Mouse (Mus musculus): ENCODE measurements around the gene Fam217b.

Gene Fam217b

GRCm38 (mm10) chr2:178414261-178415149 lies at the start of gene Fam217b, which contains the start of gene Ppp1r3d:
Gene Fam217b, plus strand, starts transcription at chr2:178414524.
Gene Ppp1r3d, minus strand, starts transcription at chr2:178414472.
- DNase-seq (ENCODE audit: inconsistent ontology term), result peak; percentile 69

DNA sequence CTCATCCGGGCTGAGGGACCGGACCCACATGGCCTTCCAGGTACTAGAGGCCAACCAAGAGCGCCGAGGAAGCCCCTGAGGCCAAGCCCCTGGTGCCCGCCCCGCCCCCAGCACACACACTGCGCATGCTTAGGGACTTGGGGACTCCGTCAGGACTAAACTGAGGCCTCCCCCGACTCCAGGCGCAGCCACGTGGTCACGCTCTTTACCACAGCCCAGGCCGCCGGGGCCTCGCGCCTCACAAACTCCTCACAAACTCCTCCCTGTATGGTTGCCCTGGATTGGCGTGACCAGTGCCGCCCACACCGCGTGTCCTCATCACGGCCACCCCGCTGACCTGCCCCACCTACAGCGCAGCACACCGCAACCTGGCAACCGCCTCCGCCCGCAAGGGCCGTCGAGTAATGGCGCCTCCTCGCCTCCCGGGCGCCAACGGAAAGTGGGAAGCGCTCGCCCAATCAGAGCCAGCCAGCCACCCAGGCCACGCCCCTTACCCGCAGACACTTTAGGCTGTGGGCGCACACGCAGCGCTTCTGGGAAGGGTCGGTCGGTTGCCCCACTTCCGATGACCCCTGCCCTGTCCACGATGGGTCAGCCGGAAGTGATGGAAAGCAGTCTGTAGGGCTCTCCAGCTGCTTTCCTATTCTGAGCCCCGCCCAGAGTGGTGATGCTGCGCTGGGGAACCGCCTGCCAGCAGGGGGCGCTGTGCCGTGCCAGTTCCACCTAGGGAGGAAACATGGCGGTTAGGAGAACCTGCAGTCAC lies 7.1 kb upstream of the Fam217b start, which contains the start of gene Sycp2:
Gene Sycp2, minus strand, starts transcription at position 633 of the 763 bp plus-strand sequence.
- DNase-seq (ENCODE audit: inconsistent ontology term), result no peak

DNA sequence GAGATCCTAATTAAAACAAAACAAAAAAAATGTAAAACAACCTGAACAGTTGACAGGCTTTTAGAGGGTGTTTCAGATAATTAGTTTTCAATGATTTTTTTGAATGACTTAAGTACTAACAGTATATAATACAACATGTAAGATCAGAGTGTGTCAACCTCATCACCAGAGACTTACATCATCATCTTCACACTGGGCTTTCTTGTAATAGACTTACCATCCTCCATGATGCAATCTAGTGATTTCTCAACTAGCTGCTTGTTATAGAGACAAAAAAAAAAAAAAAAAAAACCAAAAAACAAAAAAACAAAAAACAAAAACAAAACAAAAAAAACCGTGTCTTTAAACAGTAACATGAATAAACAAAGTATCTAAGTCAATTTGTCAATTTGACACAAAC lies 5.3 kb upstream of the Fam217b start:
- no peak for DNase-seq (ENCODE audit: inconsistent ontology term)

DNA sequence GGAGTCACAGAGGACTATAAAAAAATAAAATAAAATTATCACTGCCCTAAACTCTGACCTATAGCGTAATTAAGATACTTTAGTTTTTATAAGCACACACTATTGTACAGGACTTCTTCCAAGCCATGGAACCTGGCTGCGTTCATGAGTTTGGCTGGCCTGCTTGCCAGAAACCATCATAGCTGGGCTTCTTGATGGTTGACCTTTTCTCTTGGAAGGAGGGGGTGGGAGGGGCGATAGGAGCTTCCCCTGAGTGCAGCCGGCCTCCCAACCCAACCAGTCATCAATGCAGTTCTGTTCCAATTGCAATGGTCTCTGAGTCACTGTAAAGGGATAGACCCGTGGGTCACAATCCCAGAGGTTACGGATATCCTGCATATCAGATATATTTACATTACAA lies 4.0 kb upstream of the Fam217b start:
- no peak for DNase-seq (ENCODE audit: inconsistent ontology term)

GRCm38 (mm10) chr2:178412598-178412997 lies 1.7 kb upstream of the Fam217b start:
- DNase-seq (ENCODE audit: inconsistent ontology term), result peak; percentile 54

- peak; percentile 9 for DNase-seq (ENCODE audit: inconsistent ontology term)
Observed at GRCm38 (mm10) chr2:178413081-178413480, 1.2 kb upstream of the Fam217b start.

- DNase-seq (ENCODE audit: inconsistent ontology term), result peak; percentile 16
Observed at GRCm38 (mm10) chr2:178413481-178414260, 653 bp upstream of the Fam217b start.

DNA sequence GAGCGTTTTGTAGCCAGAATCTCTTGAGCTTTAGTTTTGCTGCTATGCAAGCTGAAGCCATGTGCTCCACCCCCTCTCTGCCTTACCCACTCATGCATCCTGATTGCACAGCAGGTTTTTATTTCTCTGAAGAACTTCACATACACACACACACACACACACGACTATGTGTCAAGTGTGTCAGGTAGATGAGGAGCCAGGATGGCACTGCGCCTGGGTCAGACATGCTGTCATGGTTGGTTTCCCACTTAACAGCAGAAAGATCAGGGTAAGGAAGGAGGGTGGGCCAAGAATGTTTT lies 775 bp downstream of the Fam217b start:
- peak; percentile 12 for DNase-seq (ENCODE audit: inconsistent ontology term)

DNA sequence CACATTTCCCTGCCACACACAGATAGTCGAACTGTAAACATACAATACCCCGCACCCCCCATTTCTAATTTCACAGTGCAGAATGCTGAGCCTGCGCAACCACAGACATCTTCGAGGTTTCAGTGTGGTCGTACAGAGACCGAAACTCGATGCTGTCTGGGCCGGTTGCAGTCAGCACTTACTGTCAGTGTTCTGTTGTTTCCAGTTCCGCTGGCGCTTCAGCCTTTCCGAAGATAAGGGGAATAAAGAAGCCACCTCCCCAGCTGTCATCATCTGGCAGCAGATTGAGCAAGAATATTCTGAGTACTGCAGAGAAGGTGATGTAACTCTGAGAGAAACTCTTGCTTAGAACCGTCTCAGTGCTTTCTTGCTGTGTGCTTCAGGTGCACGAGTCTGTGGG lies 2.1 kb downstream of the Fam217b start:
- DNase-seq (ENCODE audit: inconsistent ontology term), result no peak

DNA sequence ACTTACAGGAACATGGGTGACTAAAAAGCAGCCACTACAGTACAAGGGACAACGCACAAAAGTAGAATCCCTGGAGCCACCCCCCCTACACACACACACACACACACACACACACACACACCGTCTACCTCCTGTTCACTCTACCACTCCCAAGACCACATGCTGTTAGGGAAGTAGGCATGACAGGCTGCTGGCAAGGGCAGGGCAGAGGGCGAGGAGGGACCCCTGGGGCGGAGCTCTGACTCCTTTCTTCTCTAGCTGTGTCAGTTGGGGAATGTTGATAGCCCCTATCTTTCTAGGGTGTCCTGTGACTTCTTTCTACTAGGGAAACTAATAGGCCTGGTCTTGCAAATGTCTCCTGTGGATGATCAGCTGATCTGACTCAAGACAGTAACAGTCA lies 2.6 kb downstream of the Fam217b start:
- no peak for DNase-seq (ENCODE audit: inconsistent ontology term)

DNA sequence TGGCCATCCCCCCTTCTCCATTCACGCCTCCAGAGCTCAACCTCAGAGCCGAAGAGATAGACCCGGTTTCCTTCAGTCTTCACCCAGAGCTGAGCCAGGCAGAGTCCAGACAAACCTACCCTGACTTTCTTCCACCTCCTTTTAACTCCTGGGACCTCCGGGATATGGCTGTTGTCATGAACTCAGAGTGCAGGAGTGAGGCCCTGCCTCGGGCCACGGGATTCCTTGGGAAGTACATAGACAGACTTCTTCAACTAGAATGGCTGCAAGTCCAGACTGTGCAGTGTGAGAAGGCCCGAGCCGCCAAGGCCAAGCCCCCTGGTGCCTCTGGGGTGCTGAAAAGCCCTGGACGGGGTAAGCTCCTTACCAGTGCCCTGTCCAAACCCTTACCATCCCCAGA lies 6.3 kb downstream of the Fam217b start:
- no peak for DNase-seq (ENCODE audit: inconsistent ontology term)

DNA sequence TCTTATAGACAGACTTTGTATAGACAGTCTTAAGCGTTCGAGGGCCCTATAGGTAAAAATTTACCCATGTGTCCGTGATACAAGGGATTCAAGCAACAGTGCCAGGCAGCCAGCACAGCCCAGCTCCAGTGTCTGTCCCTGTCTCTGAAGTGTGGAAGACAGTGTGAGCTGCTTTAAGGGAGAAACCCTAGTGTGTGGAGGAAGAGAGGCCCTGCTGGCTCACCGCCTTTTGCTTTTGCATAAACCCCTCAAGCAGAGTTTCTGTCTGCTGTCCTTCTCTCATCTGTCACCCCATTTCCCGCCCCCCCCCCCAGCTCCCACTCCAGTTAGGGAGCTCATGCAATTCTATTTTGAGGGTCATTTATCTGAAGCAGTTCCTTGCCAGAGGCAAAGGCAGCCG lies 7.3 kb downstream of the Fam217b start:
- DNase-seq (ENCODE audit: inconsistent ontology term), result no peak

- DNase-seq (ENCODE audit: inconsistent ontology term), result no peak
Observed at GRCm38 (mm10) chr2:178422186-178422585, 7.9 kb downstream of the Fam217b start.

- peak; percentile 26 for DNase-seq (ENCODE audit: inconsistent ontology term)
Observed at GRCm38 (mm10) chr2:178423223-178423622, 8.9 kb downstream of the Fam217b start.

GRCm38 (mm10) chr2:178426229-178426628 lies 11.9 kb downstream of the Fam217b start:
- DNase-seq (ENCODE audit: inconsistent ontology term), result peak; percentile 49

DNA sequence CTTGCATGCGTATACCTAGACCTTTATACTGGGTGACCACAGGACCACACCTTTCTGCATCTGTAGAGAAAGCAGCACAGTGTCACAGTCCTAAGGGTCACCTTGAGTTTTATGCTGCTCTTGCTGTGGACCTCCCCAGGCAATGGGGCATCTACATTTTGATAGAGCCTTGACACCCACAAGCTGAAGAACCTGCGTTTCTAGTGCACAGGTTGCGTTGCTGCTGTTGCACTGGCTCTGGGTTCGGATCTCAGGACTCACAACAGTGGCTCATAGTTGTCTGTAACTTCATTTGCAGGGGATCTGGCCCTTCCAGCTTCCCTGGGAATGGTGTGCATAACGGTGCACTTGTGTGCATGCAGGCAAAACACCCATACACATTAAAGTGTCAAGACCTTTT lies 12.9 kb downstream of the Fam217b start:
- no peak for DNase-seq (ENCODE audit: inconsistent ontology term)

DNA sequence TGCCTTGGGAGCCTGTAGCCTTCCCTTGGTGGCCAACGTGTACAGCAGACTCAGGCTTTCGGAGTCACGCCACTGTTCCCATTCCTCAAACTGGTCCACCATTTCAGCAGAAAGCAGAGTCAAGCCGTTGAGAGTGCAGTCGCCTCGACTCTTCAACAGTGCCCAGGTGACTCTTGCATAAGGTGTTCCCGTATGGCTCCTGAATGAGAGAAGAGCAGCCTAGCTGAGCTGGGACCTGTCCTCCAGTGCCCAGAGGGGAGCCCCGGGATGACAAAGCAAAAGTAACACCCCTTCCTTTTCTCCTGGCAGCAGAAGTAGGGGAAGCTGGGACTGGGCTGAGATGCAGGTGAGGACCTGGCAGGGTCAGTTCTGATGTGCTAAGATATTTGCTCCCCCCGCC lies 13.9 kb downstream of the Fam217b start:
- no peak for DNase-seq (ENCODE audit: inconsistent ontology term)

DNA sequence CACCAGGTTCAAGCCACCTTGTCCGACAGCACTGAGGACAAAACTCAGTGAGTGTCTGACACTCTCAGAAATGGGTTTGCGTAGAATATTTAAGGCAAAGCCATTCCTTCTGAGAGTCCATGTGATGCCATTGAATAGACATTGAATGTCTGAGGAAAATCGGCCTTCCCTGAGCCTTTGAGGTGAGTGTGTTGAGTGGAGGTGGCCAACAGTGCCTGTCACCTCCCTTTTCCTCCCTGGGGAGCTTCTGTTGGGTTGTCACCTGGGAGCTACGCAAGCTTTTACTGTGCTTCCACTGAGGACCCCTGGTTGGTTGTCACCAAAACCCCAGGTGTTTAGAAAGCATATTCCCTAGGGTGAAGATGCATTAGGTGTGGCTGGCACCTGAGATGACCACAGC lies 14.4 kb downstream of the Fam217b start:
- DNase-seq (ENCODE audit: inconsistent ontology term), result no peak

- DNase-seq (ENCODE audit: inconsistent ontology term), result no peak
Observed at GRCm38 (mm10) chr2:178429426-178429825, 15.1 kb downstream of the Fam217b start.

DNA sequence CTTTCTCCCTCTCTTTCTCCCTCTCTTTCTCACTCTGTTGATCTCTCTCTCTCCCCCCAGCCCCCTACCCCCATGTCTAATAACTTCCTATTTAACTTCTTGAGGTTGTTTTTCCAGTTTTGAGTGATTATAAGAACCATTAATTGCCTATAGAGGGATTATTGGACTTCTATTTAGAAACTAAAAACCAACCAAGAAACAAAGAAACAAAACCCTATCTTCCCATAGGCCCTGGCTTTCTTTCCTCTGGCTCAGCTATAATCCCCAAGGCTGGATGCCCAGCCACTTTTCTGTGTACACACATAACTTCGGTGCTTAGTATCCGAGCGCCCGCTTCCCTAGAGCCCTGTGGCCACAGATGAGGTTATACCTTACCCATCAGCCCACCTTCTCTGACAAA lies 15.9 kb downstream of the Fam217b start, which contains the start of gene Cdh26:
Gene Cdh26, plus strand, starts transcription at position 301 of the 400 bp plus-strand sequence.
- no peak for DNase-seq (ENCODE audit: inconsistent ontology term)

GRCm38 (mm10) chr2:178433495-178433894 lies 19.2 kb downstream of the Fam217b start:
- no peak for DNase-seq (ENCODE audit: inconsistent ontology term)

DNA sequence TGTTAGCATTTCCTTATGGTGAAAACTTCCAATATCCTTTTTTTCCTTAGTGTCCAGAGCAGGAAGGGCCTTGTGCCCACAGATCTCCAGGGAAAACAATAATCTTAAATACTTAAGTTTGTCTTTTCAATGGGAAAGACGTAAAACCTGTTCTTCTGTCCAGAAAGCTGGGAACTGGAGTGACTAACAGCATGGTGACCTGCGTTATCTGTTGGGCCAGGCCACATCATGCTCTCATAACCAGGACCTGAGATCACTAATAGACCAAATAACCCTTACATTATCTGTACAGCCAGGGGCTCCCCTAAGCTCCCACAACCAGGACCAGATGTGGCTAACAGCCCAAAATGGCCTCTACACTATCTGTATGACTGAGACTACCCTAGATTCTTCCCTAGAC lies 19.6 kb downstream of the Fam217b start:
- DNase-seq (ENCODE audit: inconsistent ontology term), result no peak

Data from Muller cell, postnatal 12 days (primary cell).